Mouse (Mus musculus): ENCODE measurements around the gene Pramef12.
"Not testable (repeated sequence)": the region's sequence is repeated elsewhere in the genome, so short reads cannot be mapped to it uniquely, and the experiment has no call there.

Gene Pramef12

GRCm38 (mm10) chr4:144408290-144408689, at the start of gene Pramef12:
Gene Pramef12 (minus strand): TSS chr4:144408464.
- no peak for DNase-seq (ENCODE audit: low spot score)

- no peak for DNase-seq (ENCODE audit: low spot score)
Measured at GRCm38 (mm10) chr4:144453217-144453616, 45.0 kb upstream of the Pramef12 start, which contains the start of gene Gm9944. Gene Gm9944 (minus strand): TSS chr4:144453317.

- DNase-seq (ENCODE audit: low spot score) = no peak
Measured at GRCm38 (mm10) chr4:144448546-144448945, 40.3 kb upstream of the Pramef12 start.

GRCm38 (mm10) chr4:144441582-144441981, 33.3 kb upstream of the Pramef12 start:
- no peak for DNase-seq (ENCODE audit: low spot score)

GRCm38 (mm10) chr4:144441095-144441494, 32.8 kb upstream of the Pramef12 start:
- DNase-seq (ENCODE audit: low spot score) = no peak

- no peak for DNase-seq (ENCODE audit: low spot score)
Measured at GRCm38 (mm10) chr4:144438672-144439071, 30.4 kb upstream of the Pramef12 start, which contains the start of gene 1700012P22Rik. Gene 1700012P22Rik (minus strand): TSS chr4:144438772.

- no peak for DNase-seq (ENCODE audit: low spot score)
Measured at GRCm38 (mm10) chr4:144433216-144433615, 25.0 kb upstream of the Pramef12 start.

- DNase-seq (ENCODE audit: low spot score) = no peak
Measured at GRCm38 (mm10) chr4:144430723-144431122, 22.5 kb upstream of the Pramef12 start.

- peak; percentile 39 for DNase-seq (ENCODE audit: low spot score)
Measured at GRCm38 (mm10) chr4:144428868-144429267, 20.6 kb upstream of the Pramef12 start.

- no peak for DNase-seq (ENCODE audit: low spot score)
Measured at GRCm38 (mm10) chr4:144424590-144424989, 16.3 kb upstream of the Pramef12 start.

GRCm38 (mm10) chr4:144420644-144421043, 12.4 kb upstream of the Pramef12 start:
- no peak for DNase-seq (ENCODE audit: low spot score)

- no peak for DNase-seq (ENCODE audit: low spot score)
Measured at GRCm38 (mm10) chr4:144406261-144406660, 2.0 kb downstream of the Pramef12 start.

GRCm38 (mm10) chr4:144404456-144405086, 3.7 kb downstream of the Pramef12 start:
- DNase-seq (ENCODE audit: low spot score) = peak; percentile 38

- no peak for DNase-seq (ENCODE audit: low spot score)
Measured at GRCm38 (mm10) chr4:144402712-144403111, 5.6 kb downstream of the Pramef12 start.

- DNase-seq (ENCODE audit: low spot score) = no peak
Measured at GRCm38 (mm10) chr4:144396316-144396715, 11.9 kb downstream of the Pramef12 start.

GRCm38 (mm10) chr4:144377911-144378310, 30.4 kb downstream of the Pramef12 start, which contains the start of gene Pramef20:
Gene Pramef20 (minus strand): TSS chr4:144377933.
- no peak for DNase-seq (ENCODE audit: low spot score)

- not testable (repeated sequence) for DNase-seq (ENCODE audit: low spot score)
Measured at GRCm38 (mm10) chr4:144357642-144358041, 50.6 kb downstream of the Pramef12 start, which contains the start of gene Gm13119. Gene Gm13119 (plus strand): TSS chr4:144357942.

Data from urinary bladder, postnatal 25 days (tissue).